Mouse (Mus musculus) liver, postnatal 0 days (tissue): ENCODE data around the gene Rev3l.

Experiments
- CTCF ChIP-seq: sonication (generic); IDR thresholded peaks from 2 replicates; pipeline ENCODE4 v1.5.1; 2016; ENCODE audit warnings: antibody characterized with exemption, low read depth
- EP300 ChIP-seq: IDR thresholded peaks from 2 replicates; pipeline ENCODE4 v1.6.1; 2016; ENCODE audit warnings: antibody characterized with exemption, low read depth, mild to moderate bottlenecking

GRCm38 (mm10) chr10:39691351-39692064, 40.4 kb upstream of the Rev3l start:
- TF ChIP-seq CTCF (no peak), EP300 (no peak)
